Mouse (Mus musculus): ENCODE results near the gene Atg10. TPM values are rescaled to one million over a fixed set of nuclear protein-coding genes. Genes with fewer than 3 reads are reported as not detected.

Atg10 gene
- total RNA-seq, 2 experiments from 2014 or later = 7.5 to 10.0 TPM

DNA sequence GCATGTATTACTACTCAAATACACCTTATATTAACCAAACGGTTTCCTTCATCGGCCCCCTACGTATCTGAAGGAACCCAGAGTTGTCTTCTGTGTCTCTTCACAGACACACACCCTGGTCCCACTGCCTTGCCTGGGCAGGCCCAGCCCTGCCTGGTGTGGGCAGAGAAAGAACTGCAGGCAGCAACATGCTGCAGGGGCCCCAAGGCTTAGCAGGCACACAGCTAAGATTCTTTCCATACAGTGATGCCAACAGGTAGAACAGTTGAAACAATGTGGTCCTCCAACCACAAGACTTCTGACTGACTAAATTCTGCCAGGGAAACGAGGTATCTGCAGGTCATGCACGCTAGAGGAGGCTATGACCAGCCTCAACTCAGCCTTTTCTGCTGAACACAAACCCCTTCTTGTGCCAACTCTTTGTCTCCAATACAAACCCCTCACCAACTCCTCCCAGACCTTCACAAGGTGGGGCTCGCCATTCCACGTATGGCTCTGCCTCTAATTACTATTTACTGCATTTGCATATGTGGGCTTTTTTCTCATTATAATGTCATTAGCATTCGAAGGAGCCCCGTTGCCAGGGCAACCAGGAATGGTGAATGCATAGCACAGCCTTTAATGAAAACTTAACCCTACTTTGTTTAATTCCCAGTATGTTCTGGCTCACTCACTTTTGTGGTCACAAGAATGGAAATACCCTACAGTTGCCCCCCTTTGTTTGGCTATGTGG is 45.2 kb downstream of the Atg10 start:
- ATAC-seq (ENCODE audit: poor library complexity, severe bottlenecking) = no peak

DNA sequence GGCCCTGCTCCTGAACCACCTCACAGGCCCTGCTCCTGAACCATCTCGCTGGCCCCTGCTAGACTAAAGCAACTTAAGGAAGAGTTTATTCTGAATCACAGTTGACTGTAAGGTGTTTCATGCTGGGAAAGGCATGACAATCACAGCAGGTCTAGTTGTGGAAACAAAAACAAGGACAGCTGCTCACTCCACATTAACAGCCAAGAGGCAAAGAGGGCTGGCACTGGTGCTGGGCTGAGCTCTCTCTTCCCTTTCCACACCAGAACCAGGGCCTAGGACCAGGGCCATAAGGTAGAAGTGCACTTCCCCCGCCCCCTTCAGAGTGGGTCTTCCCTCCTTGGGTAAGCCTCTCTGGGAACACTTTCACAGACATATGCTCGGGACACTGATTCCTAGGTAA is 48.4 kb downstream of the Atg10 start:
- ATAC-seq (ENCODE audit: poor library complexity, severe bottlenecking) = no peak

DNA sequence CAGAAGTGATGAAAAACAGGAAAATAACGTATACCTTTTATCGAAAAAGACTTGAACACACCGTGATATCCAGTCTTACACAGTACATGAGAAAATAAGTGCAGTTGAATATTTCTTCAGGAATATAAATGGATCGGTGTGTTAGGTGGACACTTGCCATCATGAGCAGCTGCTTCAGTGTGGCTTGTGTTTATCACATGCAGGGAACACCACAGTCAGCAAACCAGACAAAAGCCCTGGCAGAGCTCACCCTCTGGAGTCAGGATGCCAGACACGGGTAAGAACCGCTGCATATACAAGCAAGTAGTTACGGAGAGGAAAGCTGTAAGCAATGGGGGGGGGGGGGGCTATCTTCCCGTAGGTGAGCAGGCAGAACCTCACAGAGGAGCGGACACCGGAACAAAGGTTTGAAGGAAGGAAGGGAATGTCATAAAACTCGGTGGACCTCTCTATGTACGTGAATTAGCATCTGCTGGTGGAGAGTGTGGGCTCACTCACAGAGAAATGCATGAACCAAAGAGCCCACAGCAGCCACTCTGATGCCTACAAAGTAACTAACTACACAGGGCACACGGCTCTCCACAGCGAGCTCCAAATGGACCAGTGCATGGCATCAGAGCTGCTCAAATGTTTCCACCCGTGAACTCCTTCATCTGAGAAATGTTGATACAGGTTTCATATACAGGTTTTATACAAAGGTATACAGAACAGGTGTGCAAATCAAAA is 51.8 kb downstream of the Atg10 start:
- ATAC-seq (ENCODE audit: poor library complexity, severe bottlenecking) = no peak

DNA sequence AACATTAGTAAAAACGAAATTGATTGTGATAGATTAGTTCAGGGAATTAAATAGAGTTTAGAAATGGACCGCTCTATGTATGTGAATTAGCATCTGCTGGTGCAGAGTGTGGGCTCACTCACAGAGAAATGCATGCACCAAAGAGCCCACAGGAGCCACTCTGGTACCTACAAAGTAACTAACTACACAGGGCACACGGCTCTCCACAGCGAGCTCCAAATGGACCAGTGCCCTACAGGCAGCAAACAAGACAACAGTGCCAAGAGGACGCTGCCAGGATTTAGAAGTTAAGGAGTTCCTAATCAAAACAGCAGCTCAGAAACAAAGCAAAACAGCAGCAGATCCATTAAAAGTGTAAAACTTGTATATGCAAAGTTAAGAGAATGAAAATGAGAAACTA is 52.6 kb downstream of the Atg10 start:
- no peak for ATAC-seq (ENCODE audit: poor library complexity, severe bottlenecking)

DNA sequence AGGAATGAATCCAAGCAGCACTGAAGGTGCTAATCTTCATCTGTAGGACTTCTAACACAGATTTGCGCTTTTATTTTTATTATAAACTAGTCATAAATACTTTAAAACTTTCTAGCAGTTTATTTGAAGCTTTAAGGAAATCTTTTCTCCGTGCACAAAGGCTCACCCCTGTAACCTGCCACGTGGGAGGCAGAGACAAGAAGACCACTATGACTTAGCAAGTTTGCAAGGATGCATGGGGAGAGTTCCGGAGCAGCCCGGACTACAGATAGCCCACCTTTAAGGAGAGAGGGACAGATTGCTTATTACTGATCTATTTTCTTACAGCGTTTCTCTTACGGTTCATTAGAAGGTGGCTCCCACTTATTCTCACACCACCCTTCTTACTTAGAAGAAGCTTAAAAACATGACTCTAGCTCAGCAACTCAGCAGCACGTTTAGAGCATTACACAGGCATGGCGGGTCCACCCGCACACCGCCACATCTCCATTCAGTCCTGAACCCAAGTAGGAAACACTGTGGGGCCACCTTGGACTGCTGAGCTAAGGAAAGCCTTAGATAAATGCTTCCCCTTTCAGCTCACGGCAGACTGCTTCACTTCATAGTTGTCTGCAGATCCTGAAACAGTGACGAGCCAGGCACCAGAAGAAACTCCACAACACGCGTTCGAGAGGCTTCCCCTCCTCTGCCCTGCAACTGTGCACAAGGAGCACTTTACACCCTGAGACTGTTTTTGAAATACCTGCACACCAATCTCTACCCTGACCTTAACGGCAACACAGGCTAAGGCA is 54.0 kb downstream of the Atg10 start:
- peak; percentile 75 for ATAC-seq (ENCODE audit: poor library complexity, severe bottlenecking)

DNA sequence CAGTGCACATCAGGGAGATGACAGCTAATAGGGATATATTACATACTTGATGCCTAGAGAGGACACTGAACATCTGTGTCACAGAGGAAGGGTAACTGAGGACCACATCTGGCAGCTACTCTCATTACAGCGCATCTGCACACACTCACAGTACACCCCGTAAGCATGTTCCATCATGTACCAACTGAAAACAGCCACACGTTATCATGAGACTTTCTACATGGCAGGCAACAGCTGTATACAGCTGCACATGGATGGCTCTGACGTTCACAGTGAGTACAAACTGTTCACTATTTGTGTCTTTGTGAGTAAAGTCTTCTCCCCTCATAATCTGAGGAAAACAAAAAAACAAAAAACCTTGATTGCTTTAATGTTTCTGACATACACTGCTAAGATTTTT is 55.3 kb downstream of the Atg10 start:
- no peak for ATAC-seq (ENCODE audit: poor library complexity, severe bottlenecking)

DNA sequence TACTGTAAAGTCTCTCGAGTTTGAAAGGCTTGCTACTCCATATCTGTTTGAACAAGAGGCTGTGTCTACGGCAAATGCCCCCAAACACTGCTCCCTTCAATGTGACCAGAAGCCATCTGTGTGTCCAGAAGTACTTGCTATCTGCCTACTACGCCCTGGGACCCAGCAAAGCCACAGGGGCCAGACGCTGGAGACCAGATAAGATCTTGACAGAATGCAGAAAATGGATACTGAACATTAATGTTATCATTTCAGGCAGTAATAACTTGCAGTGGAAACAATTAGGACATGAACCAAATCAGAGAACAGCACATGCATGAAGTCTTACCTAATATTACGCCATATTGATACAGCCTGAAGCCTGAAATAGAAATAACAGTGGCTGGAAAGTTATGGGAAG is 56.2 kb downstream of the Atg10 start:
- no peak for ATAC-seq (ENCODE audit: poor library complexity, severe bottlenecking)

DNA sequence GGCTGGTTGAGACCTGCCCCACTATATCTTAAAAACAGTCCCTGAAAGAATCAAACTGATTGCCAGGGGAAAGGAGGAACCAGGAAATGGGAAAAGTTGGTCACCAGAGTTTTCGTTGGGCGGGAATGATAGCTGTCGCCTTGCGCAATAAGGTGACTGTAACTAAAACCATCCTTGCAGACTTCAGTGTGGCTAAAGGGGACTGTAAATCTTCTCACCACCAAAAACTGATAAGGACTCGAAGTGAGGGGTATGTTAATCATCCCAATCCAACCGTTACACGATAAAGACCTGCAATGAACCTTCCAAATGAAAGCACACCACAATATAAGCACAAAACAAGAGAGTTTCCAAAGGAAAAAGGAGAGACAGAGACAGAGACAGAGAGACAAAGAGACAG is 57.5 kb downstream of the Atg10 start:
- no peak for ATAC-seq (ENCODE audit: poor library complexity, severe bottlenecking)

DNA sequence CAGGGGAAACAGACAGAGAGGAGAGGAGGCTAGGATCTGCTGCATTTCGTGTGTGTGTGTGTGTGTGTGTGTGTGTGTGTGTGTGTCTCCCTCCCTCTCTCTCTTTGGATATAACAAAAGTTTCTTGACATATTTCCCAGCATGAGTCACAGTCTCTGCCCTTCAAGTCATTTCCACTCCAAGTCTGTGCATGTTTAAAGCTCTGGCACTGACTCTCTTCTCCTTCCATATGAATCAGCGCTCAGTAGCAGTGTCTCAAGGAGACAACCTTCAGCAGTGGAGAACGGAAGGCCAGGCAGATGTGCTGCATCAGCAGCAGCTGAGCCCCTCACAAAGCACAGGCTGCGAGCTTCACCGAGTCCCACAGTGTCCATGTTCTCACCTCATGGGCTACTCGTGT is 58.6 kb downstream of the Atg10 start:
- no peak for ATAC-seq (ENCODE audit: poor library complexity, severe bottlenecking)

DNA sequence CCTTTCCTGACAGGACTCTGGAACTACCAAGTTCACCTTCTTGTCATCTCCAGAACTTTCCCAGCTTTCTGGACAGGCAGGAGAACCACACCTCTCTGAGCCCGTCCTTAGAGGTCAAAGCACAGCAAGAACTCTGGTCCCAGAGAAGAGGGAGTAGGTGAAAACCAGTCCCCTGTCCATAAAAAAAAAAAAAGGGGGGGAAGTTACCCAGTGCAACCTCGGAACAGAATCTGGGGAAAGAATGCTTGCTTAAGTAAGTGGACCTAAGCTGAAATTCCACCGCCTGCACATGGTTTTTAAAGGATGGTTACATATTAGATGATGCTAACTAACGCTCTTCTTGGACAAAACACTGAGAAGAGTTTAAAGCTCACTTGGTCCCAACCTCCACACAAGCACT is 60.5 kb downstream of the Atg10 start:
- no peak for ATAC-seq (ENCODE audit: poor library complexity, severe bottlenecking)

DNA sequence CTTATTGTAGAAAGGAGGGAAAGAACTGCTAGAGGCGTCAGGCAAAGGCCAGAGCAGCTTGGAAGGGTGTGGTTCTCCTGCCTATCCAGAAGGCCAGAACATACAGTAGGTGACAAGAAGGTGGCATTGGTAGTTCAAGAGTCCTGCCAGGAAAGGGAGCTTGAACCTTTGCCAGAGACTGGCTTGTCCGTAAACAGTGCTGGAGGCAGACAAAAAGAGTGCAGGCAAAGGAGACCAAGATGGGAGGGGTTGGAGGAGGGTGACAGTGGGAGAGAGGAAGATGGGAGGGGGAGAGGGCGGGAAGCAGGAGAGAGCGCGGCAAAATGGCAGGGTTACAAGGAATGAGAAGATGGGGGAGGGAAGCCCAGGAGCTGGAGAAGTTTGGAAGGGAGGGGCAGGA is 61.3 kb downstream of the Atg10 start:
- ATAC-seq (ENCODE audit: poor library complexity, severe bottlenecking) = no peak

DNA sequence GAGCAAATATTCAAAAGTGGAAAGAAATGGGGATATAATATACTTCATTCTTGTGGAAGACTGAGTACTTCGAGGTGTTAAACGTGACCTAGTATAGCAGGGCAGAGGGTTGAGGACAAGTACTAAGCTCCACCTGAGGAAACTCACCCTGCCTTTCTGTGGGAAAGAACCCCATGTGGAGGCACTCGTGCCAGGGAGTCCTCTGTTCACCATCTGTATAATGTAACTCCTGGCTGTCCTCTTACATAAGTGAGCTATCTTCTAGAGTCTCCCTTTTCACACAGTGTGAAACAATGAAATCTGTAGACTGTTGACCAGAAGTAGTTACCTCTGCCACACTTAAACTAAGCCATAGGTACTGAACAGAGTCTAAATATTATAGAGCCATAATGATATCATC is 63.2 kb downstream of the Atg10 start:
- no peak for ATAC-seq (ENCODE audit: poor library complexity, severe bottlenecking)

DNA sequence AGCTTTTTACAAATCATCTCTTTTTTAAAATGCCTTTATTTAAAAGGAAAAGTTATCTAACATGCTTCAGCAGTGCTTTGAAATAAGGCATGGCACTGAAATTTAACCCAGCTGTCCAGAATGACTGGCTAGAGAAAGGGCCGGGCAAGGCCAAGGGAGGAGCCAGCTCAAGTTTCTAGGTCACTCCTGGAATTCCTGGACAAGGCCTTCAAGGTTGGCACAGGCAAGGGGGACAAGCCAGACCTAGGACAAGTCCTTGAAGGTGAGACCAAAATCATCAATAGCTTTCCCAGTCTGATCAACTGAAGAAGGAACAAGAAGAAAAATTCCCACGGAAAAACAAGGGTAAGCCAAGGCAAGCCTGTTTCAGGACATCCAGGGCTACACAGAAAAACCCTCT is 63.9 kb downstream of the Atg10 start:
- ATAC-seq (ENCODE audit: poor library complexity, severe bottlenecking) = no peak

DNA sequence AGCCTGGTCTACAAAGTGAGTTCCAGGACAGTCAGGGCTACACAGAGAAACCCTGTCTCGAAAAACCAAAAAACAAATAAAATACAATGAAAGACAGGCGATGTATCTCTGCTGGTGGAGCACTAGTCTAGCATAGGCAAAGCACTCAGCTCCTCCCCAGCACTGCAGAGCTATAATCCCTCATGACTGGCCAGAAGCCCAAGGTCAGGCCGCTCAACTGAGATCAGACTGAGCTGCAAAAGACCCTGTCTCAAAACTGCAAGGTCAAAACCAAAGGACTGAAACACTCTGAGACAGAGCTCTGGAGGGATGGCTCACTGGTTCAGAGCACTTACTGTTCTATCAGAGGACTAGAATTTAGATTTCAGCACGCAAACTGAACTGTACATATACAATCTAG is 65.8 kb downstream of the Atg10 start:
- ATAC-seq (ENCODE audit: poor library complexity, severe bottlenecking) = no peak

DNA sequence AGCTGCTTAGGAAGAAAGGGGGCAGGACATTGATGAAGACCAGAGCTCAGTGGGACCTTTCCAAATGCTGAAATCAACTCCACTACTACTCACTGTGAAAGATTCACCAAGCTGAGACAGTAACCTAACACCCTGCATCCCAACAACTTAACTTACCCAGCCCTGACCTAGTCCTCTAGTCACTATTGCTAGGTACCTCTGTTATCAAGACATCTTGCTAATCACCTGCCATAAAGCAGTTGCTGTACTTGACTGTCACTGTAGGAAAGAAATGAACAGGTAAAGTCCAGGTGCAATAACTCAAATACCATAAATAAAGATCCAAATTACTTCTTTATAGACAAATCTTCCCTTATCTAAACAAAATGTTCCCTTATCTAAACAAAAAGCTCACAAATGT is 66.3 kb downstream of the Atg10 start:
- ATAC-seq (ENCODE audit: poor library complexity, severe bottlenecking) = no peak

DNA sequence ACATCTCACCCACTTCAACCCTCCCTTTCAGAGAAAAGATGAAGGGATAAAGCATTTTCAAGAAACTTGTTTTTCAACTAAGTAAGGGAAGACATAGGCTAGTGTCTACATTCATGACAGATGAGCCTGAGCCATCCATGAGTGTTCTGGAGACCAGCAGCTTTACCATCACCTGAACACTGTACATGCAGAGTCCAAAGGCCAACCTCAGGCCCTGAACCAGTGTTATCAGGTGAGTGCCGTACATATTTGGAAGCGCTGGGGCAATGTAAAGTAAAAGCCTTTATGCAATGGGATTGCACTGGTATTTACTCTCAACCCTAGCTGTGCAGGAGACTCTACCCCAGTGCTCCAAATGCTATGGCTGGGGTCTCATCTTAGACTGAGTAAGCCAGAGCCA is 66.8 kb downstream of the Atg10 start:
- no peak for ATAC-seq (ENCODE audit: poor library complexity, severe bottlenecking)

DNA sequence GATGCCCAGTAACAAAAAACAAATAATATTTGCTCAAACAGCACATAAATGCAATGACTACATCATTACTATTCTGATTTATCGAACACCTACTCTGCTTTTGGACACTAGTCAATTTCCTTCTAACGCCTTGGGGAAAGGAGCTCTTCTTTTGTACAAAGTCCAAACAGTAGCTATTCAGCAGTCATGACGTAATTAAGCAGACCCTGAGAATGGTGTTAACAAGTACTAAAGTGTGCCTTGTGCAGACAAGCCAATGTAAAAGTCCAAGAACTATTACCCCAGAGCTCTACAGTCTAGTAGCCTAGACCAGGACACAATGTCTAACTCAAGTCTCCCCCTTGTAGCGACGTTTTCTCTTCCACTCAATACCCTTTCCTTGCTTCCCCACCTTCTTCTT is 67.5 kb downstream of the Atg10 start:
- no peak for ATAC-seq (ENCODE audit: poor library complexity, severe bottlenecking)

DNA sequence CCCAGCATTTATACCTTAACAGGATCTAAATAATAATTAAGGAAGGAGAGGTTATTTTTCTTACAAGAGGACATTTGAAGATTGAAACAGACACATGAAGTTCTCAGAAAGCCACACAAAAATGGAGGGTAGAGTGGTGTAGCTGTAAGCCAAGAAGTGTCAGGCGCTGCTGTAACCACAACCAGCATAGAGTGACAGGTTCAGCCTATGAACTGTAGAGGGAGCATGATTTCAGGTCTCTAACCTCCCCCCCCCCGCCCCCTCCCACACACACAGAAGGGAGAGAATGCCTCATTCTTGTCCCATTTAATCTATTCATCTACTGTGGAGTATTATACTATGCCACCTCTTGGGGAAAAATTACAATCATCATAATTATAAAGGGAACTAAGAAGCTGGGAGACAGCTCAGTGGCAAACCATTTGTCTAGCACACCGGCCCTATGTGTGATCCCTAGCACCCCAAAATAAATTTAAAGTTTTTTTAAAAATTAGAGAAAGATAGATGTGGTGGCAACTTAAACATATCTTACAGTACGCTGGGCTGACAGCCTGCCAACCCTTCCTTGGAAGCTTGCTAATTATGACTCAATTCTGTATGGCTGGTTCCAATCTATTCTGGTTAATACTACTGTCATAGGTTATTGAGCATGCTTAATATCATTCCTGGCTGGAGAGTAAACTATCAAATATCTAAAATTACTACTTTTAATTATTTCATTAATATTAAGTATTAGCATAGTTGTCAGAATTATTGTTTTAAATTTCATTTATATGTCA is 68.2 kb downstream of the Atg10 start:
- ATAC-seq (ENCODE audit: poor library complexity, severe bottlenecking) = no peak

DNA sequence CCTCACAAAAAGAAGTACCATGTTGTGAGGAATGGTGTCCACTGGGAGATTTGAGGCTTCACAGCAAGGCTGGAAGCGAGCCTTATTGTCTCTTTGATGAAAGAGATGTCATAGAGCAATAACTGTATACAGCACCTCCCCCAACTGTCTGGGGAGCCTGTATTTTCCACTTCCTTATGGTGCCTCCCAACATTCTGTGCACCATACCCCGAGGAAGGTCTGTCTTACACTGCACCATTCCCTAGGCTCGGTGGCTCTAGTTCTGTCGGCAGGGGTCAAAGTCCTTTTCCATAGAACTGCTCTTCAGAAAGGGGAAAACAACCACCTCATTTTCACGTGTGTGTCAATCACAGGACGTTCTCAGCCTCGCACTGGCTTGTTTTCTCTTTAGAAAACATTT is 69.1 kb downstream of the Atg10 start:
- ATAC-seq (ENCODE audit: poor library complexity, severe bottlenecking) = no peak

DNA sequence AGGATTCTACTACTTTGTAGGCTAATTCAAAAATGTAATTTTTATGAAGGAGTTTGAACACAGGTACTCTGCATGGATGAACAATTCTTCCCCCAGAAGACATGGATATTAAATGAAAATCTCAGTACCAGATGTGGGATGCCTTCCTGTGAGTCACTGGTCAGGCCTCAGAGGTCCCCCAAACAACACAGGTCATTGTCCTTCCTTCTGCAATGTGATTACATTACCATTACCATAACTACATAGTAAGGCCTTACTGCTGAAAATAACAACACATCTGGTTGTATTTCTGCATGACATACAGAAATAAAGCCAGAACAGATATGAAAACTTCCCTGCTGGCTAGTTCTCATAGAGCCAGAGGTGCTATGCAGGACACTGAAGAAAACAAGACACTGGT is 87.4 kb downstream of the Atg10 start:
- no peak for ATAC-seq (ENCODE audit: poor library complexity, severe bottlenecking)

DNA sequence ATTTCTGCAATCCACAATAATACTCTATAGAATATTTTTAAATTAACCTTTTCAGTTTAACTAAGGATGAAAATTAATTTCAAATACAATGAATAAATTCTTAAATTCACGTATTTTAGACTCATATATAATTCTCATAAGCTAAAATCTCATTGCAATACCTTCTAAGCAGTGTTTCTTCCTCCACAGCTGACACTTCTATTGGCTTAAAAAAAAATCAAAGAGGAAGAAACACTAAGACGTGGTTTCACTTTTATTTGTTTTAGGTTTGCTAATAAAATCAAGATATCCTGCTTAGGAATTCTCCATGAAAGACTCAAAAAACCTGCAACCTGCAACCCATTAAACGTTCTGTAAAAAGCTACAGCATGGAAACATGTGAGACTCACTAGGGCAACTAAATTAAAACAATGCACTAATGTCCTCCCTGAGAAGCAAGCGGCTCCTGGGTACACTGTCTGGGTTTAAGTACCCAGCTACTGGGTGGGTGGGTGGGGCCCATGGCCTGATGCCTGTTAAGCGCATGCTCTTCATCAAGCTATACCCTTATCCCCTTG is 90.4 kb downstream of the Atg10 start:
- peak; percentile 55 for ATAC-seq (ENCODE audit: poor library complexity, severe bottlenecking)

All from megakaryocyte, adult 5-6 weeks (primary cell).